Mouse (Mus musculus): ENCODE results near the gene Fut7. TPM values are rescaled to one million over a fixed set of nuclear protein-coding genes. Genes with fewer than 3 reads are reported as not detected.
A peak's percentile ranks its signal among the peaks of the same experiment; 100 is the strongest.

Gene Fut7
- 1.2 and 1.7 TPM in 2 replicates for polyA plus RNA-seq (2015; fragmentation: Nextera tagmentation; extraction: Ambion mirVana)

- peak; percentile 38; the same call in 1 of the 2 replicates for ATAC-seq (ENCODE audit: insufficient read depth)
- peak within 1 kb of the TSS; percentile 25 for H3K4me2 ChIP-seq
- H3K9ac ChIP-seq, result no peak within 1 kb of the TSS
- peaks cover under 1% of the 10 kb centered on the region; the same call in 1 of the 2 replicates for H3K4me1 ChIP-seq (replicated peaks)
- H3K27ac ChIP-seq (replicated peaks), result peak within 1 kb of the TSS; percentile 53
- no peaks in the 10 kb centered on the region for H3K36me3 ChIP-seq (replicated peaks)
- WGBS (ENCODE audit: insufficient replicate concordance), result 17% methylated on average over 17 of the region's 17 CpGs
- H3K4me3 ChIP-seq (replicated peaks), result no peak within 1 kb of the TSS
- H3K27me3 ChIP-seq, result peaks cover 18% of the 10 kb centered on the region; the same call in 1 of the 2 replicates
- no peaks in the 10 kb centered on the region for H3K9me3 ChIP-seq (replicated peaks)
Observed at GRCm38 (mm10) chr2:25422587-25423410, at the start of gene Fut7. Fut7 (plus strand) TSS chr2:25423267.

- no peaks in the 10 kb centered on the region for H3K9me3 ChIP-seq (replicated peaks)
- ATAC-seq (ENCODE audit: insufficient read depth), result no peak
- 37% methylated on average over 2 of the region's 2 CpGs for WGBS (ENCODE audit: insufficient replicate concordance)
- peak overlapping the region; percentile 90; the same call in 1 of the 2 replicates for H3K27ac ChIP-seq (replicated peaks)
- H3K4me1 ChIP-seq (replicated peaks), result peaks cover 75% of the 10 kb centered on the region
- H3K9ac ChIP-seq, result peak overlapping the region; percentile 82
- H3K4me2 ChIP-seq, result peak overlapping the region; percentile 98
- H3K36me3 ChIP-seq (replicated peaks), result peaks cover 38% of the 10 kb centered on the region
- no peaks in the 10 kb centered on the region; the same call in 1 of the 2 replicates for H3K27me3 ChIP-seq
- H3K4me3 ChIP-seq (replicated peaks), result peak overlapping the region; percentile 86
Observed at GRCm38 (mm10) chr2:25373431-25373830, 49.6 kb upstream of the Fut7 start.

- WGBS (ENCODE audit: insufficient replicate concordance), result 61% methylated on average over 4 of the region's 4 CpGs
- no peak overlapping the region for H3K4me3 ChIP-seq (replicated peaks)
- H3K36me3 ChIP-seq (replicated peaks), result peaks cover 41% of the 10 kb centered on the region
- H3K4me2 ChIP-seq, result no peak overlapping the region
- H3K27ac ChIP-seq (replicated peaks), result no peak overlapping the region
- H3K9me3 ChIP-seq (replicated peaks), result no peaks in the 10 kb centered on the region
- H3K27me3 ChIP-seq, result 0 out of 2 replicates have a peak, but pooled peaks cover 4% of the 10 kb centered on the region
- H3K9ac ChIP-seq, result no peak overlapping the region
- ATAC-seq (ENCODE audit: insufficient read depth), result no peak
- H3K4me1 ChIP-seq (replicated peaks), result peaks cover 49% of the 10 kb centered on the region
Observed at GRCm38 (mm10) chr2:25376589-25376988, 46.5 kb upstream of the Fut7 start.

- H3K4me2 ChIP-seq, result no peak overlapping the region
- no peak overlapping the region for H3K4me3 ChIP-seq (replicated peaks)
- H3K36me3 ChIP-seq (replicated peaks), result no peaks in the 10 kb centered on the region
- no peaks in the 10 kb centered on the region for H3K9me3 ChIP-seq (replicated peaks)
- peak; percentile 58 for ATAC-seq (ENCODE audit: insufficient read depth)
- no peak overlapping the region for H3K9ac ChIP-seq
- H3K4me1 ChIP-seq (replicated peaks), result no peaks in the 10 kb centered on the region
- no peak overlapping the region for H3K27ac ChIP-seq (replicated peaks)
- H3K27me3 ChIP-seq, result 0 out of 2 replicates have a peak, but pooled peaks cover 25% of the 10 kb centered on the region
- 55% methylated on average over 5 of the region's 5 CpGs for WGBS (ENCODE audit: insufficient replicate concordance)
Observed at GRCm38 (mm10) chr2:25384492-25384891, 38.6 kb upstream of the Fut7 start.

- Histone ChIP-seq H3K4me1 (replicated peaks) (peaks cover 8% of the 10 kb centered on the region), H3K27ac (replicated peaks) (no peak overlapping the region), H3K9me3 (replicated peaks) (no peaks in the 10 kb centered on the region), H3K9ac (no peak overlapping the region), H3K4me3 (replicated peaks) (no peak overlapping the region), H3K4me2 (no peak overlapping the region), H3K36me3 (replicated peaks) (no peaks in the 10 kb centered on the region), H3K27me3 (peaks cover 41% of the 10 kb centered on the region)
- ATAC-seq (ENCODE audit: insufficient read depth), result no peak
- WGBS (ENCODE audit: insufficient replicate concordance), result 60% methylated on average over 5 of the region's 5 CpGs
Observed at GRCm38 (mm10) chr2:25391266-25391665, 31.8 kb upstream of the Fut7 start.

GRCm38 (mm10) chr2:25394281-25395221 is 28.5 kb upstream of the Fut7 start:
- Histone ChIP-seq H3K4me1 (replicated peaks) (peaks cover 10% of the 10 kb centered on the region), H3K27ac (replicated peaks) (no peak overlapping the region), H3K36me3 (replicated peaks) (no peaks in the 10 kb centered on the region), H3K9me3 (replicated peaks) (no peaks in the 10 kb centered on the region), H3K9ac (no peak overlapping the region), H3K4me2 (no peak overlapping the region), H3K4me3 (replicated peaks) (no peak overlapping the region), H3K27me3 (peaks cover 65% of the 10 kb centered on the region)
- WGBS (ENCODE audit: insufficient replicate concordance), result 35% methylated on average over 3 of the region's 3 CpGs
- no peak for ATAC-seq (ENCODE audit: insufficient read depth)

- H3K4me3 ChIP-seq (replicated peaks), result peak within 1 kb of the TSS; percentile 49
- H3K27ac ChIP-seq (replicated peaks), result no peak within 1 kb of the TSS
- H3K4me2 ChIP-seq, result peak within 1 kb of the TSS; percentile 73
- H3K9me3 ChIP-seq (replicated peaks), result no peaks in the 10 kb centered on the region
- ATAC-seq (ENCODE audit: insufficient read depth), result peak; percentile 37; the same call in 1 of the 2 replicates
- H3K27me3 ChIP-seq, result peaks cover 79% of the 10 kb centered on the region
- no peak within 1 kb of the TSS for H3K9ac ChIP-seq
- H3K4me1 ChIP-seq (replicated peaks), result peaks cover 13% of the 10 kb centered on the region
- WGBS (ENCODE audit: insufficient replicate concordance), result 3% methylated on average over 57 of the region's 57 CpGs
- H3K36me3 ChIP-seq (replicated peaks), result no peaks in the 10 kb centered on the region
Observed at GRCm38 (mm10) chr2:25395721-25396596, 27.1 kb upstream of the Fut7 start, which contains the start of gene Entpd2. Entpd2 (plus strand) TSS chr2:25395874.

GRCm38 (mm10) chr2:25396597-25396983 is 26.5 kb upstream of the Fut7 start:
- ATAC-seq (ENCODE audit: insufficient read depth), result no peak
- peaks cover 13% of the 10 kb centered on the region for H3K4me1 ChIP-seq (replicated peaks)
- 16% methylated on average over 3 of the region's 3 CpGs for WGBS (ENCODE audit: insufficient replicate concordance)
- no peak overlapping the region for H3K9ac ChIP-seq
- peaks cover 85% of the 10 kb centered on the region for H3K27me3 ChIP-seq
- H3K4me3 ChIP-seq (replicated peaks), result no peak overlapping the region
- H3K27ac ChIP-seq (replicated peaks), result no peak overlapping the region
- no peaks in the 10 kb centered on the region for H3K36me3 ChIP-seq (replicated peaks)
- peak overlapping the region; percentile 73 for H3K4me2 ChIP-seq
- H3K9me3 ChIP-seq (replicated peaks), result no peaks in the 10 kb centered on the region

GRCm38 (mm10) chr2:25397010-25397409 is 26.1 kb upstream of the Fut7 start:
- no peaks in the 10 kb centered on the region for H3K36me3 ChIP-seq (replicated peaks)
- H3K27me3 ChIP-seq, result peaks cover 89% of the 10 kb centered on the region
- no peak overlapping the region for H3K4me2 ChIP-seq
- ATAC-seq (ENCODE audit: insufficient read depth), result no peak
- H3K4me1 ChIP-seq (replicated peaks), result peaks cover 13% of the 10 kb centered on the region
- H3K9me3 ChIP-seq (replicated peaks), result no peaks in the 10 kb centered on the region
- H3K9ac ChIP-seq, result no peak overlapping the region
- 38% methylated on average over 1 of the region's 1 CpGs for whole genome bisulfite sequencing (ENCODE audit: insufficient replicate concordance)
- no peak overlapping the region for H3K27ac ChIP-seq (replicated peaks)
- H3K4me3 ChIP-seq (replicated peaks), result no peak overlapping the region

- Histone ChIP-seq H3K27ac (replicated peaks) (no peak overlapping the region), H3K4me1 (replicated peaks) (peaks cover 16% of the 10 kb centered on the region), H3K4me3 (replicated peaks) (no peak overlapping the region), H3K4me2 (no peak overlapping the region), H3K36me3 (replicated peaks) (no peaks in the 10 kb centered on the region), H3K9me3 (replicated peaks) (no peaks in the 10 kb centered on the region), H3K9ac (no peak overlapping the region), H3K27me3 (peaks cover 100% of the 10 kb centered on the region)
- 71% methylated on average over 7 of the region's 7 CpGs for WGBS (ENCODE audit: insufficient replicate concordance)
- no peak for ATAC-seq (ENCODE audit: insufficient read depth)
Observed at GRCm38 (mm10) chr2:25398065-25398464, 25.0 kb upstream of the Fut7 start.

Measured in liver, embryonic 15.5 days (tissue).